Mouse (Mus musculus) liver, postnatal 0 days (tissue): ENCODE data around the gene Top1.

Experiments
- CTCF ChIP-seq: sonication (generic); IDR thresholded peaks from 2 replicates; pipeline ENCODE4 v1.5.1; 2016; ENCODE audit warnings: antibody characterized with exemption, low read depth
- EP300 ChIP-seq: IDR thresholded peaks from 2 replicates; pipeline ENCODE4 v1.6.1; 2016; ENCODE audit warnings: antibody characterized with exemption, low read depth, mild to moderate bottlenecking

GRCm38 (mm10) chr2:160601805-160602204 is 43.9 kb upstream of the Top1 start:
- TF ChIP-seq EP300 (no peak), CTCF (peak; percentile 86)
